Mouse (Mus musculus) forebrain, embryonic 11.5 days (tissue): ENCODE measurements around the gene Dtx3l. TPM values are rescaled to one million over a fixed set of nuclear protein-coding genes. Genes with fewer than 3 reads are reported as not detected.
"Not testable (repeated sequence)": the region's sequence is repeated elsewhere in the genome, so short reads cannot be mapped to it uniquely, and the experiment has no call there.

Experiments
- ATAC-seq: fragments of 200-750 bp; cut with Nextera tagmentation; replicated peaks from 2 replicates; pipeline ENCODE4 v1.8.0; 2017; ENCODE audit warnings: moderate TSS enrichment; ENCODE audit not compliant: low FRiP score
- DNase-seq: peaks from one replicate; pipeline ENCODE4 v3.0.0-alpha.2; 2017; ENCODE audit warnings: low spot score
- H3K27ac ChIP-seq: fragments of 300-500 bp; sonication (generic); 2 replicates; pipeline ENCODE4 v1.5.1; 2014; ENCODE audit warnings: low read depth, low read length
- H3K27me3 ChIP-seq: fragments of 300-500 bp; sonication (generic); 2 replicates; pipeline ENCODE4 v1.6.1; 2014; ENCODE audit warnings: mild to moderate bottlenecking, low read length, mixed read lengths; ENCODE audit not compliant: control insufficient read depth, insufficient read depth
- H3K36me3 ChIP-seq: fragments of 300-500 bp; sonication (generic); 2 replicates; pipeline ENCODE4 v1.6.1; 2014; ENCODE audit warnings: mild to moderate bottlenecking, low read length, moderate library complexity, mixed read lengths; ENCODE audit not compliant: control insufficient read depth, insufficient read depth
- H3K4me1 ChIP-seq: fragments of 300-500 bp; sonication (generic); replicated peaks from 2 replicates; pipeline ENCODE4 v1.6.1; 2014; ENCODE audit warnings: low read length, mixed read lengths; ENCODE audit not compliant: control insufficient read depth, insufficient read depth
- H3K4me2 ChIP-seq: fragments of 300-500 bp; sonication (generic); 2 replicates; pipeline ENCODE4 v1.6.1; 2014; ENCODE audit warnings: low read depth, mild to moderate bottlenecking, low read length, moderate library complexity, mixed read lengths; ENCODE audit not compliant: severe bottlenecking
- H3K4me3 ChIP-seq: fragments of 300-500 bp; sonication (generic); 2 replicates; pipeline ENCODE4 v1.5.1; 2014; ENCODE audit warnings: low read depth, low read length
- H3K9ac ChIP-seq: fragments of 300-500 bp; sonication (generic); 2 replicates; pipeline ENCODE4 v1.6.1; 2014; ENCODE audit warnings: low read length
- H3K9me3 ChIP-seq: fragments of 300-500 bp; sonication (generic); 2 replicates; pipeline ENCODE4 v1.6.1; 2016; ENCODE audit warnings: low read length, mixed read lengths; ENCODE audit not compliant: control insufficient read depth
- WGBS: fragments of 180-500 bp; shearing (Covaris S2); extraction: QIAGEN DNeasy Blood & Tissue Kit; methylation state at CpG from one replicate; pipeline ENCODE4 v1.1.7; 2014; 5-methylcytosine and 5-hydroxymethylcytosine counted together
- polyA plus RNA-seq: library from polyadenylated mRNA; unstranded; fragments of >200 nt; fragmentation: Nextera tagmentation; extraction: Ambion mirVana; gene quantifications from 2 replicates; pipeline ENCODE4 v1.2.1, GENCODE M21; 2014

Gene Dtx3l
- polyA plus RNA-seq, 1 experiment from 2014 or later, result 5.7 TPM

GRCm38 (mm10) chr16:35974021-35974420 lies 35.1 kb upstream of the Dtx3l start:
- Histone ChIP-seq H3K4me1 (no peaks in the 10 kb centered on the region), H3K4me3 (no peak overlapping the region), H3K4me2 (no peak overlapping the region), H3K36me3 (no peaks in the 10 kb centered on the region), H3K27me3 (no peaks in the 10 kb centered on the region), H3K27ac (no peak overlapping the region), H3K9me3 (no peaks in the 10 kb centered on the region), H3K9ac (no peak overlapping the region)
- no peak for ATAC-seq
- no peak for DNase-seq
- 36% methylated on average over 1 of the region's 1 CpGs for WGBS

GRCm38 (mm10) chr16:35968149-35968548 lies 29.2 kb upstream of the Dtx3l start:
- Histone ChIP-seq H3K9me3 (no peaks in the 10 kb centered on the region), H3K27ac (no peak overlapping the region), H3K4me2 (no peak overlapping the region), H3K4me3 (no peak overlapping the region), H3K4me1 (no peaks in the 10 kb centered on the region), H3K27me3 (no peaks in the 10 kb centered on the region), H3K36me3 (no peaks in the 10 kb centered on the region), H3K9ac (no peak overlapping the region)
- ATAC-seq, result no peak
- WGBS, result 55% methylated on average over 2 of the region's 2 CpGs
- DNase-seq, result no peak

- H3K4me1 ChIP-seq, result no peaks in the 10 kb centered on the region
- H3K4me2 ChIP-seq, result no peak overlapping the region
- no peaks in the 10 kb centered on the region for H3K36me3 ChIP-seq
- H3K27ac ChIP-seq, result no peak overlapping the region
- H3K4me3 ChIP-seq, result no peak overlapping the region
- no peak for DNase-seq
- WGBS, result 90% methylated on average over 4 of the region's 4 CpGs
- H3K27me3 ChIP-seq, result no peaks in the 10 kb centered on the region
- H3K9ac ChIP-seq, result no peak overlapping the region
- no peaks in the 10 kb centered on the region for H3K9me3 ChIP-seq
- ATAC-seq, result no peak
These were observed 28.4 kb upstream of the Dtx3l start for GRCm38 (mm10) chr16:35967319-35967718.

GRCm38 (mm10) chr16:35966411-35967115 lies 27.6 kb upstream of the Dtx3l start:
- WGBS, result 55% methylated on average over 5 of the region's 5 CpGs

GRCm38 (mm10) chr16:35965991-35966390 lies 27.0 kb upstream of the Dtx3l start:
- H3K9me3 ChIP-seq, H3K9ac ChIP-seq, H3K4me3 ChIP-seq, H3K4me2 ChIP-seq, DNase-seq, ATAC-seq, H3K4me1 ChIP-seq, H3K27ac ChIP-seq, H3K27me3 ChIP-seq, H3K36me3 ChIP-seq: not testable (repeated sequence)
- WGBS, result 86% methylated on average over 3 of the region's 4 CpGs

More at GRCm38 (mm10) chr16:35966411-35967115, 27.6 kb upstream of the Dtx3l start:
- no peak overlapping the region for H3K27ac ChIP-seq
- no peaks in the 10 kb centered on the region for H3K9me3 ChIP-seq
- H3K4me2 ChIP-seq, result no peak overlapping the region
- no peaks in the 10 kb centered on the region for H3K4me1 ChIP-seq
- H3K36me3 ChIP-seq, result no peaks in the 10 kb centered on the region
- no peak overlapping the region for H3K4me3 ChIP-seq
- H3K9ac ChIP-seq, result no peak overlapping the region
- DNase-seq, result no peak
- no peak for ATAC-seq
- H3K27me3 ChIP-seq, result no peaks in the 10 kb centered on the region

GRCm38 (mm10) chr16:35952628-35953130 lies 13.7 kb upstream of the Dtx3l start:
- Histone ChIP-seq H3K27me3 (no peaks in the 10 kb centered on the region), H3K27ac (no peak overlapping the region), H3K4me2 (no peak overlapping the region), H3K9ac (no peak overlapping the region), H3K4me3 (no peak overlapping the region), H3K9me3 (no peaks in the 10 kb centered on the region), H3K4me1 (no peaks in the 10 kb centered on the region), H3K36me3 (no peaks in the 10 kb centered on the region)
- no peak for DNase-seq
- no peak for ATAC-seq
- 94% methylated on average over 5 of the region's 5 CpGs for WGBS

- no peak overlapping the region for H3K4me3 ChIP-seq
- WGBS, result 91% methylated on average over 3 of the region's 3 CpGs
- ATAC-seq (no peak), DNase-seq (no peak)
- no peak overlapping the region for H3K27ac ChIP-seq
- H3K27me3 ChIP-seq, result no peaks in the 10 kb centered on the region
- H3K9ac ChIP-seq, result no peak overlapping the region
- H3K4me1 ChIP-seq, result no peaks in the 10 kb centered on the region
- H3K4me2 ChIP-seq, result no peak overlapping the region
- H3K36me3 ChIP-seq, result no peaks in the 10 kb centered on the region
- H3K9me3 ChIP-seq, result no peaks in the 10 kb centered on the region
These were observed 12.3 kb upstream of the Dtx3l start for GRCm38 (mm10) chr16:35951216-35951615.

- H3K9me3 ChIP-seq, result no peaks in the 10 kb centered on the region
- DNase-seq, result no peak
- no peak overlapping the region for H3K9ac ChIP-seq
- no peaks in the 10 kb centered on the region for H3K36me3 ChIP-seq
- no peaks in the 10 kb centered on the region for H3K4me1 ChIP-seq
- ATAC-seq, result no peak
- 90% methylated on average over 5 of the region's 5 CpGs for WGBS
- H3K4me2 ChIP-seq, result no peak overlapping the region
- no peak overlapping the region for H3K4me3 ChIP-seq
- H3K27me3 ChIP-seq, result no peaks in the 10 kb centered on the region
- H3K27ac ChIP-seq, result no peak overlapping the region
These were observed 10.3 kb upstream of the Dtx3l start for GRCm38 (mm10) chr16:35949264-35949663.

GRCm38 (mm10) chr16:35941382-35941781 lies 2.4 kb upstream of the Dtx3l start:
- no peaks in the 10 kb centered on the region; the same call in 1 of the 2 replicates for H3K4me1 ChIP-seq
- ATAC-seq (no peak), DNase-seq (no peak)
- no peaks in the 10 kb centered on the region; the same call in 1 of the 2 replicates for H3K27me3 ChIP-seq
- 83% methylated on average over 7 of the region's 7 CpGs for WGBS
- no peaks in the 10 kb centered on the region for H3K36me3 ChIP-seq
- H3K27ac ChIP-seq, result no peak overlapping the region
- H3K9ac ChIP-seq, result no peak overlapping the region
- no peak overlapping the region for H3K4me3 ChIP-seq
- H3K9me3 ChIP-seq, result no peaks in the 10 kb centered on the region
- no peak overlapping the region for H3K4me2 ChIP-seq
